Mouse (Mus musculus) layer of hippocampus, adult 11-12 months (tissue): ENCODE measurements around the gene Tom1.

Experiments used
- DNase-seq: peaks from one replicate; pipeline ENCODE4 v3.0.0; 2022; ENCODE audit warnings: low spot score

Gene Tom1

DNA sequence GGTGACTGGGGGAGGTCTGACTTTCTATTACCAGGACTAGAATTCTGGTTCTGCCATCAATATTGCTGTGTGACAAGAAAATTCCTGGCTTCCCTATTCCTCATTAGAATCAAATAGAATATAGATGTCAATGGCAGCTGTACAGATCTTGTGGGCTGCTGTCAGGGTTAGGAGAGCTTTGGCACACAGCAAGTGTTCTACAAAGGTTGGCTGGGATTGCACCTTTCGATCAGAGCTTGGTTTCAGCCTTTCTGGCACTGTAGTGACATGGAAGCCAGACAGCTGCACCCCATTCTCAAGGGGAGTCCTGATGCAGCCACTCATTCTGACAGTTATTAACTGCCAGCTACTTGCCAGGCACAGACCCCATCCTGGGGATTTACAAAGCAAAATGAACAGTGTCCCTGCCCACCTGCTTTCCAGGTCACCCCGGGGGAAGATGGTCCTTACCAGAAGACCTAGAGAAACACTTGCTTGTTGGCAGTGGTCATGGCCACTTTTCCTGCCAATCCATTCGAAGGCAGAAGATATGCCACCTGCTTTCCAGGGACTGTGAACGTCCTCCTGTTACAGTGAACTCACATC, 57.4 kb downstream of the Tom1 start:
- DNase-seq: no peak

DNA sequence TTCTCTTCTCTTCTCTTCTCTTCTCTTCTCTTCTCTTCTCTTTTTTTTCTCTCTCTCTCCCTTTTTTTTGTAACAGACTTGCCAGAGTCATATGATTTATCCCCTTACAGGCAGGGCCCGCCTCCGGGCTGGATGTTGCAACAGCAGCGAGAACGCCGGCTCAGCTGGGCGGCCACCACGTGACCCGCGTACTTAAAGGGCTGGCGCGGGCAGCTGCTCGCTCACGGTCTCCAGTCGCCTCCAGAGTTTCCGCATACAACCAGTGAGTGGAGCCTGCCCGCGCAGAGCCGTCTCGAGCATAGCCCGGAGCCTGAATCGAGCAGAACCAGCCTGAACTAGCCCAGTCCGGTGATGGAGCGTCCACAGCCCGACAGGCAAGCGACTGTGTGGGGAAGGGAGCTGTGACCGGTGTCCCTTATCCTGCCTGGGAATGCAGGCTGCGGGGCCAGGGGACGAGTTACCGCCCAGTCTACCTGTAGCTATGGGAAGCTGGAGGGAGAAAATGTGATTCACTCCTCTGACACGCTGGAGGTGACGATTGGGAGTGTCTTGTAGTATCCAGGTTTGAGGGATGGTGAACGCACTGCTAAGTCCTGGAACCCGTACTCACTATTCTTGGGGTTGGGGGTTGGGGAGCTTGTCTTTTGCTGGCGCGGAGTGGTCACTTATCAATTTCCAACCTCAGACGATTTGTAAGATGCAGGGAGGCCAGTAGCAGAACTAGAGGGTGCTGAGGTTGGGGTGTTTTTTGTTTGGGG, 60.1 kb downstream of the Tom1 start, which contains the start of gene Hmox1:
Gene Hmox1 (plus strand): TSS at position 223 of the 758 bp plus-strand sequence.
- DNase-seq: peak; percentile 92

DNA sequence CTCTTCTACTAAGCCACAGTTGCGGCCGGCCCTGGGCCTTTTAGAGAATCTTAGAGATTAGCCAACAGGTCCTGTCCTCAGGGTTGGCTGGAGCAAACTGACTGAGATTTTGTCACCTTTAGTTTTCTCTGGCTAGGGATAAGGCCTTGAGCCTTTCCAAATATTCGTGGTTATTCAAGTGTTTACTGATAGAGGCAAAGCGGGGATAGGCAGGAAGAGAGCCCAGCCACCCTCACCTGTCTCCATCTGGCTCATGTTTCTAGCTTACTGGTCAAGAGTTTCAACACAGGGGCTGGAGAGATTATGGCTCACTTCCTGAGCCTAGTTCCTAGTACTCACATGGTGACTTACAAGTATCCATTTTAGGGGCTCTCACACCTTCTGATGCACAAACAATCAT, 69.5 kb downstream of the Tom1 start:
- no peak for DNase-seq

DNA sequence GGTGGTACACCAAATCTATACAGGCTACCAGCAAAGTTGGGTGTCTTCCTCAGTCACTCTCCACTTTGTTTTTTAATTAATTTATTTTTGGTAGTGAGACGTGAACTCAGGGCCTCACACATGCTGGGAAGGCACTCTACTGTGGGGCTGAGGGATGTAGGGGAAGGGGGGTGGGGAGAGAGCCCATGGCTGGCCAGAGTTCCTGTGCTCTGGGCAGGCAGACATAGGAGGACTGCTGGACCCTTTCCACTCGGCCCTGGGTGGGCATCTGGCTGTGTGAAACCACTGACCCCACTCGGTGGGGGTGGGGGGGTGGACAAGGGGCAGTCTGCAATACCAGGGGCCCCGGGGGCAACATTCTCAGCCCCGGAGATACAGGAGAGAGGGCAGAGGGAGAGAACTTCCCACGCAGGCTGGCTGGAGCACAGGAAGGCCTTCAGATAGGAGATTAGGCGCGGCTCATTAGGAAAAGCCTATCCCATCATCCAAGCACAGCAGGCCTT, 69.9 kb downstream of the Tom1 start:
- DNase-seq: no peak

DNA sequence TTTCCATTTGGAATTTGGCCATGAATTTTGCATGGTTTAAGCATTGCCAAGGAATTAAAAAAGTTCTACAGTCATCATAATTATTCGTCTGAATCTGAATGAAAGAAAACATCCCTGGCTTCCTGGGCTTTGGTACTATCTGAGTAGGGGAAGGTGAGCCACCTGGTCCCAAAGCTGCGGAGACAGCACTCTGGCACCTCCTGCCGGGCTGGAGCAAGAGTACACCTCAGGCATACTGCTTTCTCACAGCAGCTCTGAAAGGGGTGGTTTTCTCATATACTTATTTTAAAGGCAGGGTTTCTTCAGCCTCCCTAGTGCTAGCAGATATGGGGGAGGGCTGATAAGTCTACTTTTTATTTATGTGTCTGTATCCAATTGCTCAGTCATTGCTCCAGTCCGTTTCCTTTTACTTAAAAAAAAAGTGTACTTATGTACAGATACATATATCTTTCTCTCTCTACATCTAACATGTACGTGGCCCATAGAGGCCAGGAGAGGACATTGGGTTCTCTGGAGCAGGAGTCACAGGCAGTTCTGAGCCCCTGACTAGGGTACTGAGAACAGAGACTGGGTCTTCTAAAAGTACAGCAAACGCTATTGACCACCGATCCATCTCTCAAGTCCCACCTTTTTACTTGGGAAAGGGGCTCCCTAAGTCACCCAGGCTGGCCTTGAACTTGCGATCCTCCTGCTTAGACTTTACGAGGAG, 75.2 kb downstream of the Tom1 start:
- peak; percentile 73 for DNase-seq

DNA sequence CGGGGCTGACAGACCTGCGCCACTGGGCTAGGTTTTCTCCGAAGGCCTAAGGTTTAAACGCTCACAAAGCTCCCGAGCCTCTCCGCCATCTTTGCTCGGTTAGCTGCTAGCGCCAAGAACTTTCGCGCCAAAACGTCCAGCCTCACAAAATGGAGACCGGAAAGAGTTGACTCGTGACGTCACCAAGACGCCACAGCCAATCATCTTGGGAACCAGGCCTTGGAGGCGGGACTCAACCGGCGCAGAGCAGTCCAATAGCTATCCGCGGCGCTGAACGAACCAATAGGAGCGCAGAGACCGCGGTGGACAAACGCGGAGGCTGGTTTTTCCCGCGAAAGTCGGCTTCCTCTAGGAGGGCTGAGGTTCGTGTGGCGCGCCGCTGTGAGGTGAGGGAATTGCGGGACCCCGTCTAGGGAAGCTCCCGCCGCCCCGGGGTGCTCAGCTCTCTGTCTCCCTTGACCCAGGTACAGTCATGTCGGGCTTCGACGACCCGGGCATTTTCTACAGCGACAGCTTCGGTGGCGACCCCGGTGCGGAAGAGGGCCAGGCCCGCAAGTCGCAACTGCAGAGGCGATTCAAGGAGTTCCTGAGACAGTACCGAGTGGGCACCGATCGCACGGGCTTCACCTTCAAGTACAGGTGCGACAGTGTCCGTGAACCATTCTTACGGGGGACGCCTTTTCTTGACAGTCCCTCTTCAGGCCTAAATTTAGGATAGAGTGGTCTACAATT, 75.9 kb downstream of the Tom1 start, which contains the start of gene Mcm5:
Gene Mcm5 (plus strand): TSS at position 334 of the 732 bp plus-strand sequence.
- DNase-seq: peak; percentile 100

DNA sequence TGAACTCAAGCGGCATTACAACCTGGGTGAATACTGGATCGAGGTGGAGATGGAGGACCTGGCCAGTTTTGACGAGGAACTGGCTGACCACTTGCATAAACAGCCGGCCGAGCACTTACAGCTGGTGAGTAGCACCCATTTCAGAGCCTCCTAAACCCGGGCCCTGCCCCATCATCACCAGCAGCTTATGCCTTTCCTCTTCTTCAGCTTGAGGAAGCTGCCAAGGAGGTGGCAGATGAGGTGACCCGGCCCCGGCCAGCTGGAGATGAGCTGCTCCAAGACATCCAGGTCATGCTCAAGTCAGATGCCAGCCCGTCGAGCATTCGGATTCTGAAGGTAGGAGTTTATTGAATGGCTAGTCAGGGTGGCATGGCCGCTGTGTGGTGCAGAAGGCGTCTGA, 76.6 kb downstream of the Tom1 start:
- DNase-seq: no peak

DNA sequence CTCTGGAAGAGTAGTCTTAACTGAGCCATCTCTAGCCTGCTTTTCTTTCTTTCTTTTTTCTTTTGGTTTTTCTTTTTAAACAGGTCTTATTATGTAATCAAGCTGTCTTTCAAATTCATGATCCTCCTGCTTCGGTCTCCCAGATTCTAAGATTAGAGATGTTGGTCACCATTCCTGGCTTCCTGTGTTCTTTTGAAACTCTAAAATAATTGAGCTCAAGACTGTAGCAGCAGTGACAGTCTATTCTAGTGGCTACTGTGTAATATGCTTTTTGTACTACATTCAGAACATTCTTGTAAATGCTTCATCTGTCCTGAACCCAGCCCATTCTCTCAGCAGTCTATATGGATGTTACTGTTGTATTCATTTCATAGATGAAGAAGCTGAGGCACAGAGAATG, 85.0 kb downstream of the Tom1 start:
- no peak for DNase-seq

DNA sequence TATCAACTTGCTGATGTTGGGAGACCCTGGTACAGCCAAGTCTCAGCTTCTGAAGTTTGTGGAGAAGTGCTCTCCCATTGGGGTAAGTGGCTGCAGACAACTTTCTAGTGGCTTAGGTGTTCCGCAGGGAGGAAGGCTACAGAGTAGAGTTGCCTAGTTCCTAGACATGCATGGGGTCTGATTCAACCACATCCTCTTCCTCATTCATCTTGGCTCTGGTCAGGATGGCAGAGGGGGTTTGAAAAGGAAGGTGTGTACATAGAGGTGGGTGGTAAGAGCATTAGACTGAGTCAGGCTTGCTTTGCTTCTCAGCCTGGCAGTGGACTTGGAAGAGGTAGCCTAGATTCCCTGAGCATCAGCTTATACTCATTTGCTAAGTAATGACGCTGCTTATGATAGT, 85.8 kb downstream of the Tom1 start:
- DNase-seq: no peak
